Mouse (Mus musculus) lung, postnatal 0 days (tissue): ENCODE data around the gene Tcap.

Experiments
- CTCF ChIP-seq: IDR thresholded peaks from 2 replicates; pipeline ENCODE4 v1.5.1; 2016; ENCODE audit warnings: antibody characterized with exemption, mild to moderate bottlenecking
- EP300 ChIP-seq: IDR thresholded peaks from 2 replicates; pipeline ENCODE4 v1.6.1; 2016; ENCODE audit warnings: antibody characterized with exemption, mild to moderate bottlenecking, control low read depth

- TF ChIP-seq CTCF: no peak
- TF ChIP-seq EP300: no peak
Measured at GRCm38 (mm10) chr11:98384721-98385637, 1.4 kb downstream of the Tcap start.
